Mouse (Mus musculus) heart, embryonic 10.5 days (tissue): ENCODE results near the gene Tk1. TPM values are rescaled to one million over a fixed set of nuclear protein-coding genes. Genes with fewer than 3 reads are reported as not detected.
"Not testable (repeated sequence)": the region's sequence is repeated elsewhere in the genome, so short reads cannot be mapped to it uniquely, and the experiment has no call there.

Experiments used
- DNase-seq: peaks from one replicate; pipeline ENCODE4 v3.0.0-alpha.2; 2017; ENCODE audit warnings: low spot score
- H3K27ac ChIP-seq: fragments of 300-500 bp; sonication (generic); 2 replicates; pipeline ENCODE4 v1.5.1; 2016; ENCODE audit warnings: mild to moderate bottlenecking
- H3K27me3 ChIP-seq: fragments of 300-500 bp; sonication (generic); 2 replicates; pipeline ENCODE4 v1.6.1; 2016; ENCODE audit warnings: mild to moderate bottlenecking; ENCODE audit not compliant: poor library complexity, insufficient read depth, severe bottlenecking
- H3K36me3 ChIP-seq: fragments of 300-500 bp; sonication (generic); 2 replicates; pipeline ENCODE4 v1.6.1; 2016; ENCODE audit warnings: mild to moderate bottlenecking, moderate library complexity
- H3K4me1 ChIP-seq: fragments of 300-500 bp; sonication (generic); 2 replicates; pipeline ENCODE4 v1.6.1; 2016; ENCODE audit warnings: mild to moderate bottlenecking
- H3K4me3 ChIP-seq: fragments of 300-500 bp; sonication (generic); 2 replicates; pipeline ENCODE4 v1.5.1; 2016; ENCODE audit warnings: mild to moderate bottlenecking, moderate library complexity
- H3K9me3 ChIP-seq: fragments of 300-500 bp; sonication (generic); 2 replicates; pipeline ENCODE4 v1.6.1; 2016; ENCODE audit warnings: mild to moderate bottlenecking, moderate library complexity
- WGBS: fragments of 180-500 bp; shearing (Covaris S2); methylation state at CpG from one replicate; pipeline ENCODE4 v1.1.7; 2016; 5-methylcytosine and 5-hydroxymethylcytosine counted together
- polyA plus RNA-seq: library from polyadenylated mRNA; unstranded; fragments of >200 nt; fragmentation: Nextera tagmentation; extraction: Ambion mirVana; gene quantifications from 2 replicates; pipeline ENCODE4 v1.2.1, GENCODE M21; 2016

Gene Tk1
- polyA plus RNA-seq, 1 experiment from 2014 or later: 134 TPM

GRCm38 (mm10) chr11:117791441-117791761 lies 34.5 kb downstream of the Tk1 start:
- H3K4me3 ChIP-seq: no peak overlapping the region
- H3K27ac ChIP-seq: peak overlapping the region; percentile 56; the same call in 1 of the 2 replicates
- WGBS: 74% methylated on average over 9 of the region's 9 CpGs
- DNase-seq: no peak
- no peaks in the 10 kb centered on the region for H3K9me3 ChIP-seq
- H3K36me3 ChIP-seq: no peaks in the 10 kb centered on the region
- peaks cover 35% of the 10 kb centered on the region for H3K4me1 ChIP-seq
- peaks cover 35% of the 10 kb centered on the region for H3K27me3 ChIP-seq

GRCm38 (mm10) chr11:117790703-117791440 lies 35.0 kb downstream of the Tk1 start:
- H3K4me1 ChIP-seq: peaks cover 30% of the 10 kb centered on the region
- H3K36me3 ChIP-seq: no peaks in the 10 kb centered on the region
- DNase-seq: peak; percentile 87
- peak overlapping the region; percentile 56 for H3K27ac ChIP-seq
- H3K9me3 ChIP-seq: no peaks in the 10 kb centered on the region
- peak overlapping the region; percentile 42 for H3K4me3 ChIP-seq
- peaks cover 35% of the 10 kb centered on the region for H3K27me3 ChIP-seq
- WGBS: 26% methylated on average over 23 of the region's 23 CpGs

GRCm38 (mm10) chr11:117790286-117790685 lies 35.6 kb downstream of the Tk1 start:
- no peaks in the 10 kb centered on the region for H3K36me3 ChIP-seq
- peaks cover 35% of the 10 kb centered on the region for H3K27me3 ChIP-seq
- peaks cover 30% of the 10 kb centered on the region for H3K4me1 ChIP-seq
- H3K9me3 ChIP-seq: no peaks in the 10 kb centered on the region
- peak overlapping the region; percentile 42 for H3K4me3 ChIP-seq
- H3K27ac ChIP-seq: peak overlapping the region; percentile 56
- 8% methylated on average over 14 of the region's 14 CpGs for WGBS
- DNase-seq: peak; percentile 87

- Histone ChIP-seq H3K4me1 (peaks cover 30% of the 10 kb centered on the region), H3K27me3 (peaks cover 53% of the 10 kb centered on the region)
- H3K9me3 ChIP-seq, H3K27ac ChIP-seq, DNase-seq, H3K36me3 ChIP-seq, H3K4me3 ChIP-seq: not testable (repeated sequence)
- WGBS: 85% methylated on average over 7 of the region's 7 CpGs
Observed at GRCm38 (mm10) chr11:117788481-117788880, 37.4 kb downstream of the Tk1 start.

GRCm38 (mm10) chr11:117786294-117786693 lies 39.6 kb downstream of the Tk1 start:
- Histone ChIP-seq H3K4me3 (no peak overlapping the region), H3K36me3 (no peaks in the 10 kb centered on the region), H3K27me3 (peaks cover 61% of the 10 kb centered on the region), H3K4me1 (peaks cover 38% of the 10 kb centered on the region), H3K27ac (no peak overlapping the region), H3K9me3 (no peaks in the 10 kb centered on the region)
- 9% methylated on average over 10 of the region's 10 CpGs for WGBS
- peak; percentile 87 for DNase-seq

- Histone ChIP-seq H3K4me1 (peaks cover 49% of the 10 kb centered on the region), H3K27me3 (peaks cover 43% of the 10 kb centered on the region), H3K36me3 (no peaks in the 10 kb centered on the region), H3K27ac (peak overlapping the region; percentile 93), H3K4me3 (peak overlapping the region; percentile 79), H3K9me3 (no peaks in the 10 kb centered on the region)
- peak; percentile 89 for DNase-seq
- WGBS: 40% methylated on average over 10 of the region's 10 CpGs
Observed at GRCm38 (mm10) chr11:117783683-117784309, 42.1 kb downstream of the Tk1 start.

- peak overlapping the region; percentile 93 for H3K27ac ChIP-seq
- WGBS: 5% methylated on average over 31 of the region's 31 CpGs
- peak overlapping the region; percentile 79 for H3K4me3 ChIP-seq
- peaks cover 42% of the 10 kb centered on the region for H3K27me3 ChIP-seq
- peaks cover 56% of the 10 kb centered on the region for H3K4me1 ChIP-seq
- H3K9me3 ChIP-seq: no peaks in the 10 kb centered on the region
- DNase-seq: peak; percentile 93
- peaks cover 6% of the 10 kb centered on the region; the same call in 1 of the 2 replicates for H3K36me3 ChIP-seq
Observed at GRCm38 (mm10) chr11:117783089-117783488, 42.8 kb downstream of the Tk1 start.

GRCm38 (mm10) chr11:117782705-117783034 lies 43.2 kb downstream of the Tk1 start:
- Histone ChIP-seq H3K27ac (peak overlapping the region; percentile 93), H3K9me3 (no peaks in the 10 kb centered on the region), H3K27me3 (peaks cover 42% of the 10 kb centered on the region), H3K4me1 (peaks cover 59% of the 10 kb centered on the region), H3K4me3 (peak overlapping the region; percentile 79), H3K36me3 (peaks cover 9% of the 10 kb centered on the region)
- 33% methylated on average over 9 of the region's 9 CpGs for WGBS
- DNase-seq: no peak

GRCm38 (mm10) chr11:117781993-117782704 lies 43.7 kb downstream of the Tk1 start, which contains the start of the genes Tmc8 and Tmc6:
Gene Tmc8, plus strand, starts transcription at chr11:117782076.
Gene Tmc6, minus strand, starts transcription at chr11:117782198.
- DNase-seq: peak; percentile 85
- H3K27ac ChIP-seq: peak within 1 kb of the TSS; percentile 93
- peaks cover 42% of the 10 kb centered on the region for H3K27me3 ChIP-seq
- H3K4me1 ChIP-seq: peaks cover 63% of the 10 kb centered on the region
- no peaks in the 10 kb centered on the region for H3K9me3 ChIP-seq
- 25% methylated on average over 24 of the region's 24 CpGs for WGBS
- H3K4me3 ChIP-seq: peak within 1 kb of the TSS; percentile 79
- peaks cover 15% of the 10 kb centered on the region for H3K36me3 ChIP-seq

GRCm38 (mm10) chr11:117781199-117781821 lies 44.6 kb downstream of the Tk1 start:
- WGBS: 12% methylated on average over 18 of the region's 18 CpGs
- peak overlapping the region; percentile 93 for H3K27ac ChIP-seq
- H3K27me3 ChIP-seq: peaks cover 42% of the 10 kb centered on the region
- H3K9me3 ChIP-seq: no peaks in the 10 kb centered on the region
- DNase-seq: peak; percentile 76
- H3K4me3 ChIP-seq: peak overlapping the region; percentile 79
- H3K4me1 ChIP-seq: peaks cover 63% of the 10 kb centered on the region
- H3K36me3 ChIP-seq: peaks cover 22% of the 10 kb centered on the region

- Histone ChIP-seq H3K4me3 (peak overlapping the region; percentile 79), H3K4me1 (peaks cover 63% of the 10 kb centered on the region), H3K9me3 (no peaks in the 10 kb centered on the region), H3K27me3 (peaks cover 42% of the 10 kb centered on the region), H3K36me3 (peaks cover 29% of the 10 kb centered on the region), H3K27ac (peak overlapping the region; percentile 93)
- 1% methylated on average over 19 of the region's 19 CpGs for WGBS
- DNase-seq: peak; percentile 96
Observed at GRCm38 (mm10) chr11:117780582-117781111, 45.2 kb downstream of the Tk1 start.

GRCm38 (mm10) chr11:117780199-117780515 lies 45.7 kb downstream of the Tk1 start:
- under 1% methylated on average over 17 of the region's 17 CpGs for WGBS
- peaks cover 34% of the 10 kb centered on the region for H3K36me3 ChIP-seq
- H3K4me3 ChIP-seq: peak overlapping the region; percentile 79
- H3K27ac ChIP-seq: peak overlapping the region; percentile 93
- no peaks in the 10 kb centered on the region for H3K9me3 ChIP-seq
- peaks cover 63% of the 10 kb centered on the region for H3K4me1 ChIP-seq
- H3K27me3 ChIP-seq: peaks cover 41% of the 10 kb centered on the region
- DNase-seq: peak; percentile 76
